Mouse (Mus musculus): ENCODE measurements around the gene Rnf168.
"Not testable (repeated sequence)": the region's sequence is repeated elsewhere in the genome, so short reads cannot be mapped to it uniquely, and the experiment has no call there.

The Rnf168 gene

DNA sequence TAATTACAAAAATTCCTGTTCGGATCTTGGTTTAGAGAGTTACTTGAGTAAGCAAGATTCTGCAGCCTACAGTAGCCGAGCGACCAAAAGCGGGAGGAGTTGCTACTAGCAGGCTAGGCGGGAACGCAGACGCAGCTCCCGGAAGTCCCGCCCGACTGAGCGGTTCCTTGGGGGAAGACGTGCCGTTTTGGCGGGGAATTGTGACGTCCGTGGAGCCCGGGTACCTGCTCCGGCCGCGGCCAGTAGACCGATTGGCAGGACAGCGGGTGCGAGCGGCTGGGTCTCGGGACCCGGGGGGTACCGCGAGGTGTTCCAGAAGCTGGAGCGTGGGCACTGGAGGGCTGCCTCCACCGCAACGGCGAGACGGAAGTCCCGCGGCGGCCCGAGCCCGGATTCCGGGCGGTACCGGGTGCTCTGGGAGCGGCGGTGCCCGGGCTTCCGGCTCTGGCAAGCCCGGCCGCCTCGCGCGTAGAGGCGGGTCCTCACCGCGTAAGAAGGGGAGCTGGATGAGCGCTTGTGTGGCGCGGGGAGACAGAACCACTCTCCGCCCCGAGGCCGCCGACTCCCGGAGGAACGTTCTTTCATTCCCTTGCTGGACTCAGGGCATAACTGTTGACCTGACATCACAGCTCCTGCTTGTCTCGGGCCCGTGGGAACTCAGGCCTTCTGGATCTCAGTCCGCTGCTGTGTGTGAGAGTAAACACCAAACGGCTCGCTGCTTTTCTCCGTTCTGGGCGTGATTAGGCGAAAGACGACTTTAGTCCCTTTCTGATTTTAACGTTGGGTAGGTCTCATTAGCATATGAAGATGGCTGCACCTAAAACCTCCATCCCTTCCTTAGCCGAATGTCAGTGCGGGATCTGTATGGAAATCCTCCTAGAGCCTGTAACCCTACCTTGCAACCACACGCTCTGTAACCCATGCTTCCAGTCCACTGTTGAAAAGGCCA lies at the start of gene Rnf168:
Rnf168 (plus strand) TSS at position 152 of the 949 bp plus-strand sequence.
- DNase-seq (ENCODE audit: low spot score), result peak; percentile 87

DNA sequence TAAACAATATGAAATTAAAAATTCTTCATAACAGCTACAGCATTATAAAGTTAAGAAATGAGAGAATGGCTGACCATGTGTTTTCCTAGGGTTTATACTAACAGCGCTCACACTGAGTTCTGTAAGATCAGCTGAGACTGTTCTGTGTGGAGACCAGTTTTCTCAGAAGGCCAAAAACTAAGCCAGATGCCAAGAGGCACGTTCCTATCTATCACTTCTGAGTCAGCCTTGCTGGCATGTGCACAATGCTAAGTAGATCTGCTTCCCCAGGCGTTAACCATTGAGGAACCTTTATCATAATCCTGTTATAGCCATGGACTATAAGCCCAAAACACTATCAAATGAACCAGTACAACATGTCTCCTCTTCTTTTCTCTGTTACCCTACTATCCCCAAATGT lies 45.2 kb upstream of the Rnf168 start:
- not testable (repeated sequence) for DNase-seq (ENCODE audit: low spot score)

DNA sequence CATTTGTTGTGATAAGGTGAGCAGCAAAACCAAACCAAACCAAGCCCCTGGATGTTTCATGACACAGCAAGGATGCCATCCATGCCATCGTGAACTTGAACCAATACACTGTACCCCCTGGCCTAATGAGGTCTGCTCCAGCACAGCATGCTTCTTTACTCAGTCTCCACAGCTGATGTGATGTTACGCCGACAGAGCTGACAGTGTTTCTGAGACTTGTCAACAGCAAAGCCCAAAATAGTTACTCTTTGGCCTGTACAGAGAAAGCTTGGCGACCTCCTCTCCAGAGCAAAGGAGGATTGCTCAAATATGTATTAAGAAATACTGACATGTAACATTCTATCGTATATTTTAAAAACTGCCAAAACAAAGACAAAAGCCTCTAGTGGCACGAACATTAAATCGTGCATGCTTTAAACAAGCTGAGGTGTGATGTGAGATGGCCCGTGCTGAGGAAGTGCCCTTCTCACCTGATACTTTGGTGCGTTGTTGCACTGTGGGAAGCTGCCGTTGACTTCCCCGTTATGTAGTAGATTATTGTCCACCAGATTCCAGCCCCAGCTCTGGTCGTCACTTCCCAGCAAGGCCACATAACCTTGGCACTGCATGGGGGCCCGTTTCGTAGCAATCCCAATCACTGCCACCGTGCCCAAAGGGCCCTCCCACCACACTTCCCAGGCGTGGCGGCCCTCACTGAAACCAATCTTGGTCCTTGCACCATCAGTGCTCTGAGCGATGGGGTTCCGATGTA lies 39.2 kb upstream of the Rnf168 start:
- no peak for DNase-seq (ENCODE audit: low spot score)

DNA sequence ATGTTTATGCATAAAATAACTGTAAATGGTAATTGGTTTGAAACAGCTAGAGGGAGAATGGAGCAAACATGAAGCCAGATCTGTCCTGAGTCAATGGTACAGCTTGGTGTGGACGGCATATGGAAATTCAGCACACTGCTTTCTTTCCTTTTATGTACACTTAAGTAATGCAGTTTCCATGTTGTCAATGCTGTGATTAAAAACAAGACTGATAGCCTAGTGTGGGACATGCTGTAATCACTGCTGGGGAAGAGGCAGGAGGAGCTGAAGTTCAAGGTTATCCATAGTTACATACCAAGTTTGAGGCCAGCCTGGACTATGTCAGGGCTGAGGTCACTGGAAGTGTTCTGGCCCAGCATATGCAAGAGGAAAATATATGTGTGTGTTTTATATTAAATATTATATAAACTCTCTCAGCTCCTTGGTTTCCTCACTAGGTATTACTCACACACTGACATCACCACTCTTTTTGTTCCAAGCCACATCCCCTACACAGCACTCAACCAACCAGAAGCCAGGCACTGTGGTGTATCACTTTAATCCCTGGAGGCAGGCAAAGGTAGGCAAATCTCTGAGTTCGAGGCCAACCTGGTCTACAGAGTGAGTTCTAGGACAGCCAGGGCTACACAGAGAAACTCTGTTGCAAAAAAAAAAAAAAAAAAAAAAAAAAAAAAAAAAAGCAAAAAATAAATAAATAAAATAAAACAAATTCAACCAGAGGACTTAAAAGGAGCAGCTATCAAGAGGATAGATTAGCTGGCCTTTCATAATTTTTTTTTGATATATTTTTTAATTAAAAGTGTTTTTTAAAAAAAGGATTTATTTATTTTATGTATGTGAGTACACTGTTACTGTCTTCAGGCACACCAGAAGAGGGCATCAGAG lies 37.6 kb upstream of the Rnf168 start:
- no peak for DNase-seq (ENCODE audit: low spot score)

DNA sequence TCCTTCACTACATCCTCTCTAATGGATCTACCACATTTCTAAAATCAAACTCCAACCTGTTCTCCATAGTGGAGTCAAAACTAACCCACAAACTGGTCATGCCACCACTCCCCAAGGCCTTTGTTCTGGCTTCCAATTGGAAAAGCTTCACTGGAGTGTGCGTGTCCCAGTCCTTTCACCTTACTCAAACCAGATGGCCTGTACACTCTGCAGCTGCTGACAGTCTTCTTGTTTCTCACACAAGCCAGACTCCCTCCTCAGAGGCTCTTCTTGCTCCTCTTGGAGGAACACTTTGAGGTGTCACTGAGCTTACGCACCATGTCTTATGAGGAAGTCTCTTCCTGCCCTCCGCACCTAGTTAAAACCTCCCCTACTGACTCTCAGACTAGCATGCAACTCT lies 33.4 kb upstream of the Rnf168 start:
- no peak for DNase-seq (ENCODE audit: low spot score)

DNA sequence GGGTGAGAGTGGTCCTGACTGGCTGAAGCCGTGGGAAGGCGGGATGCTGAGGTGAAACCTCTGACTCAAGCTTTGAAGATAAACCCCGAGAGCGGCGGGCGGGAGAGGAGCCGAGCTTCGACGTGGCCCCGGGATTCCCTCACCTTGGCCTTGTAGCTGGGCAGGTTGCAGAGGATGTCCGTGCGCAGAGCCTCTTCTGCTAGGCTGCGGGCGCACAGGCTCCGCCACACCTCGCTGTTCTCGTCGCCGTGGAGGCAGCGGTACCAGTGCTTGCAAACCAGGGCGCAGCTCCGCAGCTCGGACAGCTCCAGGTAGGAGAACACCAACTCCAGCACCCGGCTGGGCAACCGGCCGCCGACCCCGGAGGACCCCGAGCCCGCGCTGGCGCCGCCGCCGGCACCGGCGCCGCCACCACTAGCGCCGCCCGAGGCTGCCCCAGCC lies 30.9 kb upstream of the Rnf168 start:
- peak; percentile 74 for DNase-seq (ENCODE audit: low spot score)

DNA sequence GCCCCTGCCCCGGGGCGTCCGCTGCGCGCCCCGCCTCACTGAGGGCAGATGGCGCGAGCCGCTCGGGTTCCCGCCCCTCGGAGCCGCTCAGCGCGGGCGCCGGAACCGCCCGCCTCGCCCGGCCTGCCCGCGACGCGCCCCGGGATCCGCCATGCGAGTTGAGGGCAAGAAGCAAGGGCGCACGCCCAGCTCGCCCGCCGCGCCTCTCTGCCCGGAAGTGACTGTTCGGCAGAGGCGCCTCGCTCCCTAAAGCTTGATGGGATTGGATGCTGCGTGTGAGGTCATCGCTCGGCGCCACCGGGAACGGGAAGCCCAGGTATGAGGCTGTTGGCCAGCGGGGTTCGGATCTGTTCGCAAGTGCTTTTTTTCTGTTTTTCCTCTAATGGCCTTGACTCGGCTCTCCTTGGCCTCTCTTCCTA lies 30.3 kb upstream of the Rnf168 start, which contains the start of the genes Fbxo45 and Wdr53:
Fbxo45 (minus strand) TSS at position 207 of the 419 bp plus-strand sequence.
Wdr53 (plus strand) TSS at position 276 of the 419 bp plus-strand sequence.
- DNase-seq (ENCODE audit: low spot score), result peak; percentile 96

DNA sequence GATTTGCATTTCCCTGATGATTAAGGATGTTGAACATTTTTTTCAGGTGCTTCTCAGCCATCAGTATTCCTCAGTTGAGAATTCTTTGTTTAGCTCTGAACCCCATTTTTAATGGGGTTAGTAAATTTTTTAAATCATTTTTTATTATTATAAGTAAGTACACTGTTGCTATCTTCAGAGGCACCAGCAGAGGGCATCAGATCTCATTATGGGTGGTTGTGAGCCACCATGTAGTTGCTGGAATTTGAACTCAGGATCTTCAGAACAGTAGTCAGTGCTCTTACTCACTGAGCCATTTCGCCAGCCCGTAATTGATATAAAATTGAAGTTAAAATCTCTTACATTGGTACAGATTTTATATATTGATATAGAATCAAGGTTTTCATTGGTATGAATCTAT lies 13.0 kb upstream of the Rnf168 start:
- not testable (repeated sequence) for DNase-seq (ENCODE audit: low spot score)

DNA sequence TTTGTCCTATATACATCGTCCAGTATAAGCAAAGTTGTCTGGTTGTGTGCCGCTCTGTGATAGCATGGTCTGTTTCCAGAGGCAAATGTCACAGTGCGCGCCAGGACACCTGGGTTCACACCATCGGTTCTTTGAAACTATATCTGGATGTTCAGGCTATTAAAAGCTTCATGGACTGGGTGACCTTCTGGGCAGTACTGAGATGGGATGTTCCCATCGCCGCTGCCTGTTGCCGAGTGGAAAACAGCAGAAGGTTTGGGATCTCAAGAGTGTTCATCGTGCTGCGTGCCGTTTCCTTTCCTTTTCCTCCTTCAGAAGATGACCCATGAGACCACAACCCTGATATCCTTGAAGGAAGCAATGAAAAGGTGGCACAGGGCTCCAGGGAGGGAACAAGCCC lies 6.0 kb upstream of the Rnf168 start, which contains the start of gene Smco1:
Smco1 (plus strand) TSS at position 178 of the 400 bp plus-strand sequence.
- DNase-seq (ENCODE audit: low spot score), result no peak

DNA sequence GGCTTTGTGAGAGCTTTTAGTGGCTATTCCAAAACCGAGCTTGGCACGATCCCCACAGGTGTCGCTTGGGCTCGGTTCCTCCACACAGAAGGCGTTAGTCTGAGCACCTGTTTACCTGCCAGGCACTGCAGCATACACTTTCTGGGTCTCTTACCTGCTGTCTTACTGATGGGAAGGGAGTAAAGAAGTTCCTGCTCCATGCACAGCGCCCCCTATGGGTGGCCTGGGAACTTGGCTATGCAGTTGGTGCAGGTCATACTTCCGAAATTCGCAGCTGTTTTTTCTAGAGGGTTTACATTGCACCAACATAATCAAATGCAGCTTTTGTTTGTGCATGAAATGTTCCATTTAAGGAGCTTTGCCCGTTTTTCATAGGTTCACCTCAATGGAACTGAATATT lies 3.9 kb upstream of the Rnf168 start:
- DNase-seq (ENCODE audit: low spot score), result peak; percentile 59

DNA sequence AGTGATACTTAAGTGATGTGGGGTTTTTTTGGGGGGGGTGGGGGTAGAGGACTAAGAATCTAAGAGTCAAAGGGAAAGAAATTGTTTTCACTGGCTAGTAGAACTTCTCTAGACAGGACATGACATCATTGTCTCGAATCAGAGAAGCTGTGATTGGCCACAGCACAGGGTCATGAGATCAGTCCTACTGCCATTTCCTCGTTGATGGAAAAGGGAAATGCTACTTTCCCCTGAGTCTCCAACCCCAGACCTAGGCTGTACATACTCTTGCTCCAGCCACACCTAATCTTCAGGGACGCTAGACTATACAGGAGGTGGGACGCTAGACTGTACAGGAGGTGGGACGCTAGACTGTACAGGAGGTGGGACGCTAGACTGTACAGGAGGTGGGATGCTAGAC lies 2.2 kb upstream of the Rnf168 start:
- no peak for DNase-seq (ENCODE audit: low spot score)

DNA sequence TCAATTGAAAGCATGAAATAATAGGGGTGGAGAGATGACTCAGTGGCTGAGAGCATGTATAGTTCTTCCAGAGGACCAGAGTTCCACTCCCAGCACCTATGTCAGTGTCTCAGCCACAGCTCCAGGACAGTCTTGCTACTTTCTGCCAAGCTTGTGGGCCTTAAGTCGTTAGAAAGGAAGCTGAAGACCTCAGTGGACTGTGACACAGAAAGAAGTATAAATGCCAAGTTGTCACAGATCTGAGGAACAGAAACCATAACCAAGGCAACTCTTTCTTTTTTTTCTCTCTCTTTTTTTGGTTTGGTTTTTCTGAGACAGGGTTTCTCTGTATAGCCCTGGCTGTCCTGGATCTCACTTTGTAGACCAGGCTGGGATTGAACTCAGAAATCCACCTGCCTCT lies 1.4 kb upstream of the Rnf168 start:
- DNase-seq (ENCODE audit: low spot score), result no peak

DNA sequence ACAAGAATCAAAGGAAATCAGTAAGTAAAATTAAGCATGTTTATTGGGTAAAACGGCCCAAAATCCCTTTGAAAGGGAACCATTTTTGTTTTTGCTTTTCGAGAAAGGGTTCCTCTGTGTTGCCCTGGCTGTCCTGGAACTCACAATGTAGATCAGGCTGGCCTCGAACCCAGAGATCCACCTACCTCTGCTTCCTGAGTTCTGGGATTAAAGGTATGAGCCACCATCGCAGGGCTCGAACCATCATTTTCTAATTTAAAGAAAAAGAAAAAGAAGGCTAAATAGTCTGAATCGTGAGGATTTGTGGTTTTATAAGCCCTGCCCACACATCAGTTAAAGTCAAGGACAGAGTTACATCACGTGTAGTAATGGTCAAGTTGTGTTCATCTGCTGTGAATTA lies 1.1 kb downstream of the Rnf168 start:
- DNase-seq (ENCODE audit: low spot score), result no peak

DNA sequence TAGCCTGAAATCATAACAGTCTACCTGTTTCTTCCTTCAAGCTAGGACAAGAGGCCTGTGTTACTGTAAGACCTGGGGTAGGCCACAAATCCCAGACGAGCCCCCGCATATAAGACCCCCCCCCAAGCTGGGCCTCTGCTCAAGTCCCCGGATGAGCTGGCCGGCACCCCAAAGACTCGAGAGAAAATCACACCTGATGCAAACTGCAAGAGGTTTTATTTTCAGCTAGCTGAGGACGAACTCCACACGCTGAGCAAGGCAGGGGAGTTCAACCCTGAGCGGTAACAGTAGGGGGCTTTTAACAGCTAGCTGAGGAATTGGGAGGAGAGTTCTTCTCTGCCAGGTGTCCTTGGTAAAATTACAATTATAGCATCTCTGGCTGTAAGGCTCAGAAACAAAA lies 3.0 kb downstream of the Rnf168 start:
- DNase-seq (ENCODE audit: low spot score), result no peak

DNA sequence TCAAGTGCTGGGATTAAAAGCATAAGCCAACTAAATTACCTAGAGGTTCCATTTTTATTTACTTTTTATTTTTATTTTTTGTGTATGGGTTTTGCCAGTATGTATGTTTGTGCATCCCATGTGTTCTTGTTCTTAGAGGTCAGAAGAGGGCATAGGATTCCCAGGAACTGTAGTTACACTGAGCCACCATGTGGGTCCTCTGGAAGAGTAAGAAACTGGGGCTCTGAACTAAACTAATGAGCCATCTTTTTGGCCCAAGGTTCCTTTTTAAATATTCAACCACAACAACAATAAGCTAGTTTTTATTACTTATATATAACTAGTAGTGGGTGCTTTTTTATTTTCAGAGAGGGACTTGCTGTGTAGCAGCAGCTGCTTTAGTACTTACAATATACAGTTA lies 5.3 kb downstream of the Rnf168 start:
- DNase-seq (ENCODE audit: low spot score), result no peak

DNA sequence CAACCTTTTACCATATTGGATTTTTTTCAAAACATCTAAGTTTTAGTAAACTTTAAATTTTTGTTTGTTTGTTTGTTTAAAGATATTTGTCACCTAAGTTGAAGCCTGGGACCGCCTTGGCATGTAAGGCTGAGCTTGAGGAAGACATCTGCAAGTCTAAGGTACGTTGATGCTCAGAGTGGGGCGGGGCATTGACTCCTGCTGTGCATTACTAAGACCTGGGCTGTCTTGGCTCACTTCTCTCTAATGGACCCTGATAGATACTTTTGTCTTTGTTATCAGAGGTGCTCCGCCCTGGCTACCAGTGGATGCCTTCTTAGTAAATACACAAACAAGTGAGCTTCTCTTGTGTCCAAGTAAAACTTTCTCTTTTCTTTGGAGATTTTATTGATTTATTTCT lies 14.6 kb downstream of the Rnf168 start:
- no peak for DNase-seq (ENCODE audit: low spot score)

DNA sequence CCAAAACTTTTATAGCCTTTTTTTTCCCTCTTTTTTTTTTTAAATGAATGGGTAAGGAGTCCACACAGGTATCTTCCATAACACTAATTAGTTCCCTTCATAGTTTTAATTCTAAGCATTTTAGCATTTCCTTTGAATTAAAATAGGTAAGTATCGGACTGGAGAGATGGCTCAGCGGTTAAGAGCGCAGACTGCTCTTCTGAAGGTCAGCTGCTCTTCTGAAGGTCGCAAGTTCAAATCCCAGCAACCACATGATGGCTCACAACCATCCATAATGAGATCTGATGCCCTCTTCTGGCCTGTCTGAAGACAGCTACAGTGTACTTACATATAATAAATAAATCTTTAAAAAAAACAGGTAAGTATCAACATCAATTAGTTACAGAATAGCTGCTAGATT lies 22.4 kb downstream of the Rnf168 start:
- not testable (repeated sequence) for DNase-seq (ENCODE audit: low spot score)

DNA sequence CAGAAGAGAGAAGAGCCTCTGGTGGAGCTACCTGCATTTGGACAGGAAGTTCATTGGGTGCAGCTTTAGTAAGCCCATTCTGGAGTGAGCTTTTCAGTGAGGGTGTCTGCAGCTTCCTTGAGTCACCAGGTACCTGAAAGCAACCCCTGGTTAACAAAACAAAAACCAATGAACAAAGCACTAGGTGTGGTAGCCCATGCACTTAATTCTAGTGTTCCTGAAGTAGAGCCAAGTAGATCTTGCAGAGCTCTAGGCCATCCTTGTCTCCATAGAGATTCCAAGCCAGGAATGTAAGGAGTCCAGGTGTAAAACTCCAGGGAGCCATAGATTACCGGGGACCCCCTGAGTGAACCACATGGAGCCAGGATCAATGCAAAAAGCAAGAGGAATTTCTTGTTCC lies 25.8 kb downstream of the Rnf168 start:
- no peak for DNase-seq (ENCODE audit: low spot score)

DNA sequence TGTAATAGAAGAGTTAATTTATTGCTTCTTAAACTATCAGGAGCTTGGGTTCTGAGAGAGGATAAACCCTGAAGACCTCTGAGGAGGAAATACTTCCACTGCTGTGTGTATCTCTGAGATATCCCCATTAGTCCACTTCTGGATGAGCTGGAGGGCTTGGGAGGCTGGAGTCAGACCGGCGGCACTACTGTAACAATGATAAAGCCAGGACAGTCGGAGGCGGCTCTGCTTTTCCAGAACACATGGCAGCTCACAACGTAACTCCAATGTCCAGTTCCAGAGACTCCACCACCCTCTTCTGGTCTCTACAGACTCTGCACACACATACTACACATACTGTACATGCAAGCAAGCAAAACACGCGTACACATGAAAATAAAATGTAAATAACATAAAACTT lies 26.6 kb downstream of the Rnf168 start:
- no peak for DNase-seq (ENCODE audit: low spot score)

DNA sequence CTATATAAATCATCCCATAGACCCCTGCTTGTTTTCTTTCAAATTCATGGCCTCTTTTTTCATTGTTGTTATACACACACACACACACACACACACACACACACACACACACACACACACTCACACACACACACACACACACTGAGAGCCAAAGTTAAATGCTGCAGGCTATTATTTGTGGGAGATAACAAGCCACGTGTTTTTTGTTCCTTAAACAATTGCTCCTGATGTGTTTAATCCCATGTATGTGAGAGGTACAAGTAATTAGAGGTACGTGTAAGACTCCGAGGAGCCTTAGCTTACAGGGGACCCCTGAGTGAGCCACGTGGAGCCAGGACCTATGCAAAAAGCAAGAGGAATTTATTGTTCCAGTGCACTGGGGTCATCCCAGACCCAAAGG lies 34.7 kb downstream of the Rnf168 start:
- DNase-seq (ENCODE audit: low spot score), result no peak

DNA sequence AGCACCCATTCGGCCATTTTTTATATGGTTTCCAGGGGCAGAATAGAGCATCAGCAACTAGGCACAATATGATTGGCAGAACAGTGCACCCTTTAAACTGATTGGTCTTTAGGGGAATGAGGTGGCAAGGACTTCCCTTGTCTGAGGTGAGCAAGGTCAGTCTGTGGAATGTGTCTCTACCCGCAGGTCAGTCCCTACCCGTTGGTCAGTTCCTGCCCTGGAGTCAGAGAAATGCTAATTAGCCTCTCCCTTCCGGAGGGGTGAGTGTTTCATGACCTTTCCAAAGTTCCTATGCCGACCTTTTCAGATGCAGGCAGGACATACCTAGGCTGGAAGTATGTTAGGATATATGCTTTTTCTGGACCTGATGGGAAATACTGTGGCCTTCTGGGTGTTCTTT lies 35.1 kb downstream of the Rnf168 start:
- DNase-seq (ENCODE audit: low spot score), result no peak

DNA sequence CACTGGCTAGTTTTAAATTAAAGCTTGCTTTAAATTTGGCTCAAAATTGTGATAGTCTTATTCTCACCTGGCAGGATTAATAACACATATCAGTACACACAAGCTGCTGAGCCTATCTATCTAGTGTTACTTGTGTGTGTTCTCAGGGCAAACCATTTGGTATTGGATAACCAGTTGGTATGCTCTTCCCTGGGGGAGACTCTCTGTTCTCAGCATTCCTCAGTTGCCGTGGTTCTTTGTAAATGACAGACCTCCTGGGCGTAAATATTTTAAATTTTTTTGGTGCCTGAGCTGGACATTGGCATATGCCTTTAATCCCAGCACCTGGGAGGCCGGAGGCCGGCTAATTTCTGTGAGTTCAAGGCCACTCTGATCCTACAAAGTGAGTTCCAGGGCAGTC lies 35.6 kb downstream of the Rnf168 start:
- no peak for DNase-seq (ENCODE audit: low spot score)

Data from testis, postnatal 10 days (tissue).